Mouse (Mus musculus) liver, embryonic 16.5 days (tissue): ENCODE measurements around the gene Neb. TPM values are rescaled to one million over a fixed set of nuclear protein-coding genes. Genes with fewer than 3 reads are reported as not detected.

Experiments used
- ATAC-seq: fragments of 200-750 bp; cut with Nextera tagmentation; 2 replicates; pipeline ENCODE4 v1.8.0; 2017; ENCODE audit warnings: low read depth, mild to moderate bottlenecking, moderate number of reproducible peaks, moderate library complexity
- H3K27ac ChIP-seq: fragments of 300-500 bp; sonication (generic); 2 replicates; pipeline ENCODE4 v1.5.1; 2014; ENCODE audit warnings: mild to moderate bottlenecking, low read length
- H3K27me3 ChIP-seq: fragments of 300-500 bp; sonication (generic); 2 replicates; pipeline ENCODE4 v1.6.1; 2014; ENCODE audit warnings: low read depth, low read length, mixed read lengths; ENCODE audit not compliant: control insufficient read depth, insufficient read depth
- H3K36me3 ChIP-seq: fragments of 300-500 bp; sonication (generic); 2 replicates; pipeline ENCODE4 v1.6.1; 2014; ENCODE audit warnings: mild to moderate bottlenecking; ENCODE audit not compliant: control insufficient read depth, insufficient read depth
- H3K4me1 ChIP-seq: fragments of 300-500 bp; sonication (generic); 2 replicates; pipeline ENCODE4 v1.6.1; 2014; ENCODE audit warnings: low read depth, low read length, mixed read lengths; ENCODE audit not compliant: control insufficient read depth
- H3K4me2 ChIP-seq: fragments of 300-500 bp; sonication (generic); 2 replicates; pipeline ENCODE4 v1.6.1; 2014; ENCODE audit warnings: low read depth, low read length, mixed read lengths
- H3K4me3 ChIP-seq: fragments of 300-500 bp; sonication (generic); 2 replicates; pipeline ENCODE4 v1.5.1; 2014; ENCODE audit warnings: low read depth, mild to moderate bottlenecking, low read length
- H3K9ac ChIP-seq: fragments of 300-500 bp; sonication (generic); 2 replicates; pipeline ENCODE4 v1.6.1; 2014; ENCODE audit warnings: low read depth, low read length
- H3K9me3 ChIP-seq: fragments of 300-500 bp; sonication (generic); replicated peaks from 2 replicates; pipeline ENCODE4 v1.6.1; 2016; ENCODE audit warnings: low read length; ENCODE audit not compliant: control insufficient read depth
- WGBS: fragments of 180-500 bp; shearing (Covaris S2); extraction: QIAGEN DNeasy Blood & Tissue Kit; methylation state at CpG from one replicate; pipeline ENCODE4 v1.1.7; 2014; ENCODE audit not compliant: insufficient replicate concordance; 5-methylcytosine and 5-hydroxymethylcytosine counted together
- polyA plus RNA-seq: library from polyadenylated mRNA; unstranded; fragments of >200 nt; fragmentation: Nextera tagmentation; extraction: Ambion mirVana; gene quantifications from 2 replicates; pipeline ENCODE4 v1.2.1, GENCODE M21; 2015

Gene Neb
- polyA plus RNA-seq, 1 experiment from 2014 or later: 10.2 TPM

- no peak for ATAC-seq
- Histone ChIP-seq H3K27me3 (no peaks in the 10 kb centered on the region), H3K27ac (no peak overlapping the region), H3K4me3 (no peak overlapping the region), H3K36me3 (no peaks in the 10 kb centered on the region), H3K9me3 (no peaks in the 10 kb centered on the region), H3K9ac (no peak overlapping the region), H3K4me1 (no peaks in the 10 kb centered on the region), H3K4me2 (no peak overlapping the region)
- WGBS: 53% methylated on average over 5 of the region's 5 CpGs
Observed at GRCm38 (mm10) chr2:52367665-52368064, 10.6 kb downstream of the Neb start.

GRCm38 (mm10) chr2:52367248-52367647 is 11.0 kb downstream of the Neb start:
- no peak overlapping the region for H3K4me3 ChIP-seq
- no peak overlapping the region for H3K9ac ChIP-seq
- no peak overlapping the region for H3K27ac ChIP-seq
- H3K9me3 ChIP-seq: no peaks in the 10 kb centered on the region
- no peak overlapping the region for H3K4me2 ChIP-seq
- no peaks in the 10 kb centered on the region for H3K36me3 ChIP-seq
- no peaks in the 10 kb centered on the region for H3K4me1 ChIP-seq
- H3K27me3 ChIP-seq: no peaks in the 10 kb centered on the region
- ATAC-seq: no peak
- 49% methylated on average over 13 of the region's 13 CpGs for WGBS

- no peaks in the 10 kb centered on the region for H3K9me3 ChIP-seq
- no peak overlapping the region for H3K27ac ChIP-seq
- no peaks in the 10 kb centered on the region for H3K27me3 ChIP-seq
- no peak overlapping the region for H3K9ac ChIP-seq
- WGBS: 73% methylated on average over 9 of the region's 9 CpGs
- ATAC-seq: no peak
- no peaks in the 10 kb centered on the region for H3K36me3 ChIP-seq
- no peak overlapping the region for H3K4me2 ChIP-seq
- no peaks in the 10 kb centered on the region for H3K4me1 ChIP-seq
- H3K4me3 ChIP-seq: no peak overlapping the region
Observed at GRCm38 (mm10) chr2:52361086-52361485, 17.2 kb downstream of the Neb start.

GRCm38 (mm10) chr2:52359722-52360121 is 18.6 kb downstream of the Neb start:
- Histone ChIP-seq H3K36me3 (no peaks in the 10 kb centered on the region), H3K4me3 (no peak overlapping the region), H3K27ac (no peak overlapping the region), H3K9me3 (no peaks in the 10 kb centered on the region), H3K4me2 (no peak overlapping the region), H3K27me3 (no peaks in the 10 kb centered on the region), H3K4me1 (no peaks in the 10 kb centered on the region), H3K9ac (no peak overlapping the region)
- WGBS: 41% methylated on average over 1 of the region's 1 CpGs
- ATAC-seq: no peak

GRCm38 (mm10) chr2:52358156-52358555 is 20.1 kb downstream of the Neb start:
- Histone ChIP-seq H3K9ac (no peak overlapping the region), H3K27me3 (no peaks in the 10 kb centered on the region), H3K4me3 (no peak overlapping the region), H3K36me3 (no peaks in the 10 kb centered on the region), H3K27ac (no peak overlapping the region), H3K4me1 (no peaks in the 10 kb centered on the region), H3K9me3 (no peaks in the 10 kb centered on the region), H3K4me2 (no peak overlapping the region)
- WGBS: 62% methylated on average over 5 of the region's 5 CpGs
- ATAC-seq: no peak

- Histone ChIP-seq H3K27me3 (no peaks in the 10 kb centered on the region), H3K9me3 (no peaks in the 10 kb centered on the region), H3K4me2 (no peak overlapping the region), H3K4me1 (no peaks in the 10 kb centered on the region), H3K4me3 (no peak overlapping the region), H3K27ac (no peak overlapping the region), H3K36me3 (no peaks in the 10 kb centered on the region), H3K9ac (no peak overlapping the region)
- no peak for ATAC-seq
- WGBS: 81% methylated on average over 1 of the region's 1 CpGs
Observed at GRCm38 (mm10) chr2:52351029-52351428, 27.2 kb downstream of the Neb start.

GRCm38 (mm10) chr2:52340990-52341389 is 37.3 kb downstream of the Neb start:
- Histone ChIP-seq H3K4me3 (no peak overlapping the region), H3K27ac (no peak overlapping the region), H3K36me3 (no peaks in the 10 kb centered on the region), H3K4me2 (no peak overlapping the region), H3K9me3 (no peaks in the 10 kb centered on the region), H3K4me1 (no peaks in the 10 kb centered on the region), H3K27me3 (no peaks in the 10 kb centered on the region), H3K9ac (no peak overlapping the region)
- no peak for ATAC-seq
- WGBS: 46% methylated on average over 7 of the region's 7 CpGs

GRCm38 (mm10) chr2:52335556-52335955 is 42.7 kb downstream of the Neb start:
- Histone ChIP-seq H3K4me3 (no peak overlapping the region), H3K9me3 (no peaks in the 10 kb centered on the region), H3K27ac (no peak overlapping the region), H3K9ac (no peak overlapping the region), H3K36me3 (no peaks in the 10 kb centered on the region), H3K4me2 (no peak overlapping the region), H3K27me3 (no peaks in the 10 kb centered on the region), H3K4me1 (no peaks in the 10 kb centered on the region)
- 68% methylated on average over 13 of the region's 13 CpGs for WGBS
- ATAC-seq: no peak

- WGBS: 74% methylated on average over 8 of the region's 8 CpGs
- H3K4me3 ChIP-seq: no peak overlapping the region
Observed at GRCm38 (mm10) chr2:52335087-52335486, 43.2 kb downstream of the Neb start.

GRCm38 (mm10) chr2:52333535-52333934 is 44.7 kb downstream of the Neb start:
- 1% methylated on average over 2 of the region's 2 CpGs for WGBS
- H3K9ac ChIP-seq: no peak overlapping the region

More at GRCm38 (mm10) chr2:52335087-52335486, 43.2 kb downstream of the Neb start:
- Histone ChIP-seq H3K9me3 (no peaks in the 10 kb centered on the region), H3K27me3 (no peaks in the 10 kb centered on the region), H3K9ac (no peak overlapping the region), H3K36me3 (no peaks in the 10 kb centered on the region), H3K27ac (no peak overlapping the region), H3K4me2 (no peak overlapping the region), H3K4me1 (no peaks in the 10 kb centered on the region)
- ATAC-seq: no peak

More at GRCm38 (mm10) chr2:52333535-52333934, 44.7 kb downstream of the Neb start:
- Histone ChIP-seq H3K4me1 (no peaks in the 10 kb centered on the region), H3K4me3 (no peak overlapping the region), H3K27ac (no peak overlapping the region), H3K36me3 (no peaks in the 10 kb centered on the region), H3K27me3 (no peaks in the 10 kb centered on the region), H3K4me2 (no peak overlapping the region), H3K9me3 (no peaks in the 10 kb centered on the region)
- ATAC-seq: no peak
